Mouse (Mus musculus) bone marrow macrophage, adult 2 months (primary cell): Measurements from ENCODE around the gene Eef1a1.

Source experiments
- CTCF ChIP-seq: IDR thresholded peaks from 2 replicates; pipeline ENCODE4 v1.5.1; 2012; ENCODE audit warnings: low read depth, mild to moderate bottlenecking, low read length, moderate library complexity
- POLR2A ChIP-seq: IDR thresholded peaks from 2 replicates; pipeline ENCODE4 v1.6.1; 2012; ENCODE audit warnings: mild to moderate bottlenecking, low read depth, low read length, borderline replicate concordance

GRCm38 (mm10) chr9:78429551-78429950 is 59.4 kb downstream of the Eef1a1 start:
- TF ChIP-seq CTCF (no peak), POLR2A (no peak)
